Mouse (Mus musculus) frontal cortex, postnatal 10 days (tissue): ENCODE measurements around the gene Slc16a11.

Experiments used
- DNase-seq, 2 experiments: peaks; one replicate each; pipeline ENCODE4 v3.0.0; 2022; ENCODE audit warnings: low spot score in 2 of 2, mixed read lengths in 1 of 2

Slc16a11 gene

DNA sequence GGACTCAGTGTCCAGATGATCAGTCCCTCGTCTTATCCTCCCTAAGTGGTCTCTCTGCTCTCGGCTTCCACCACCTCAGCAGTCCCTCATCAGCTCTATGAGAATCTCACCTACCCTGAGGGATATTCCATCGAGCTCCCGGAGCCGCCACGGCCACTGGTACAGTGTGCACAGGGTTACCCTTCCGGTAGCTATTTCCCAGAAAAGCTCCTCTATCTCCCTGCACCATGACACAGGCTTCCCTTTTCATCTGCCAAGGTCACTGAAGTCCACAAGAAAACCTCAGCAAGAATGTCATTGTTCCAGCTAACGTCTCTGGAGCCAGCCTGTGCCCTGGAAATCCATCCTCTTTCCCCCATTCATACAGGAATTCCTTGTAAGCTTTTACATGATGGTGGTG, 39.3 kb downstream of the Slc16a11 start:
- DNase-seq = no peak

DNA sequence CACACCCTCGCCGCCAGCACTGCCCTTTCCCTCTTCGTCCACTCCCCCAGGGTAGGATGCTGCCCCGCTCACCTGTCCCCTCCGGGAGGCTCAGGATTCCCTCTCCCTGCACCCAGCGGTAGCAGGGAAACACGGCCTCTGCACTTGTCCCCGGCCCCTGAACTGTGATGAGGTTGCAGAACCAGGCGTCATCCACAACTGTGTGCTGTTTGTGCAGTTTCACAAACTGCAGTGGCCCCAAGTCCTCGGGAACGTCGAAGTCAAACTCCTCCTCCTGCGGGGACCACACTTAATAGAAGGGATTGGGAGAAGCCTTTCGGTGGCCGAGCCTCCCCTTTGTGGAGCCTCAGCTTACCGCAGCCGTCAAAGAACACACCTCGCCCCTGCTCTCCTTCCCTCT, 41.8 kb downstream of the Slc16a11 start:
- no peak for DNase-seq

- no peak for DNase-seq
Measured at GRCm38 (mm10) chr11:70254931-70255531, 42.5 kb downstream of the Slc16a11 start, which contains the start of gene Alox12. Gene Alox12, minus strand, starts transcription at chr11:70255353.

DNA sequence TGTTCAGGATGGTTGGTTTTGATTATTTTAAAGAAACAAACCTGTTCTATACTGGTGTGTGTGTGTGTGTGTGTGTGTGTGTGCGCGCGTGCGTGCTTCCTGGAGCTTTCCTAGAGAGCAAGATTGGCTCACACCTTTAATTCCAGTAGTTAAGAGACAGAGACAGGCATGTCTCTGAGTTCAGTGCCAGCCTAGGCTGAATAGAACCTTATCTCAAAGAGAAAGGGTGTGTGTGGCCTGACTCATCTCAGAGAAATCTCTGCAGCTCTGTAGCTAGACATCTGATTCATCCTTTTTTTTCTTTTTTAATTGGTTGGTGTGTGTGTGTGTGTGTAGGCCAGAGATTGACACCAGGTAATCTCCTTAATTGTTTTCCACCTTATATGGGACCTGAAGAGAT, 46.5 kb downstream of the Slc16a11 start:
- no peak for DNase-seq

- no peak for DNase-seq
Measured at GRCm38 (mm10) chr11:70265252-70265651, 52.7 kb downstream of the Slc16a11 start.

GRCm38 (mm10) chr11:70265819-70266218, 53.3 kb downstream of the Slc16a11 start:
- DNase-seq = no peak
